Mouse (Mus musculus) hindlimb bud, embryonic 11.5 days (tissue): Measurements from ENCODE around the gene Ints3.

Experiments used
- DNase-seq: peaks from one replicate; pipeline ENCODE4 v3.0.0-alpha.2; 2012; ENCODE audit warnings: low read depth, low spot score; ENCODE audit errors: extremely low spot score

The Ints3 gene

DNA sequence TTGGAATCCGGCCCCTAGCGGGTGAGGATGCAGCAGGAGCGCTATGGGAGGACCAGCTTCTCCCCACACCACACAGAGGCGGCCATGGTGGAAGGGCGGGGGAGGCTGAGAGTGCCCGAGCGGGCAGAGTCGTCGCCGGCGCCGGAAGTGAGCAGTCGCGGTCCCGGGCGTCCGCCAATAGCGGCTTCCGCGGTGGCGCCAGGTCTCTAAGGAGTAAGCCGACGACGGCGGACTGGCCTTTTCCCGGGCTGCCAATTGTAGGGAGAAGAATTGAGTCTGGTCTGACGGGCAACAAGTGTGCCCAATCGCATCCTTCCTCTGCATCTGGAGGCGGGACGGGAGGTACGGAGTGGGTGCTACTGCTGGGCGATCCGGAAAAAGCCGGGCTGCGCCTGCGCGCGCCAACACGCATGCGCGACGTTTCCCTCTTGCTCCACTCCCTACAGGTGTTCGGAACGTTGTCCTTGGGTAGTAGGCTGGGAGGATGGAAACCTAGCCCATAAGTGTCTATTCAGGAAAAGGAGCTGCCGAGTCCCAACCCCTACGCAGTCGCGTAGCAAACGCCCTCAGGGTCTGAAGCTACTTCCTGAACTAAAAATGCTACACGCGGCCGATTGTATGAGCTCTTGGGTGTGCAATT, at the start of gene Ints3:
Gene Ints3 (minus strand): TSS at position 242 of the 640 bp plus-strand sequence.
- DNase-seq = peak; percentile 97

DNA sequence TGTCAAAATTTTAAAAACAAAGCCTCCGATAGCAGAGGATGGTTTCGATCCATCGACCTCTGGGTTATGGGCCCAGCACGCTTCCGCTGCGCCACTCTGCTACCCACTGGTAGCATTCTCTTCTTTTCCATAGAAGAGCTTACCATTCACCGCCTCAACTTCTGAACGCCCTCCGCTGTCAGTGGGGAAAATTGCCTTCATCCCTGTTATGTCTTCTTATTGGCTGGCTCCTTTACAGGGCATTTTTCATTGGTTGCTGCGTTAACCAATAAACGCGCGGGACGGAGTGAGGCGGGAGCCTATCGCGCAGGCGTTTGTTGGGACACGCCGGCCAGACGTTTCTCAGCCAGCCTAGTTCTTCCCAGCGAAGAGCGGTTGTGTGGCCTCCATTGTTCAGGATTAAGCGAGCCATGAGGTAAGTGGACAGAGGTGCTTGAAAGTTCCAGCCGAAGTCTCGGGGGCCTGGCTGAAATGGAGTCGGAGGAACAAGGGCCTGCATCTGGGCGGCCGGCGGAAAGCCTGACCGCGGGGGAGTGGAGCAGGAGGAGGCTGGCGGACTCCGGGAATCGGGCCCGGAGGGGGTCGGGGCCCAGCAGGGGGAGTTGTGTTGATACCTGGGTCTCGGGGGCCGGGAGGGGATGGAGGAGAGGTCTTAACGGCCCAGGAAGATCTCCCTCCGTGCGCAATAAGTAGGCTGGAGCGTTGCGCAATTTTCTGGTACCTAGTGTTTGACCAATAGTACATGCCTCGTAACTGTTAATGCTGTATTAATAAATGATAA, 42.6 kb upstream of the Ints3 start, which contains the start of gene Ilf2:
Gene Ilf2 (plus strand): TSS at position 296 of the 781 bp plus-strand sequence.
- DNase-seq = peak; percentile 99

DNA sequence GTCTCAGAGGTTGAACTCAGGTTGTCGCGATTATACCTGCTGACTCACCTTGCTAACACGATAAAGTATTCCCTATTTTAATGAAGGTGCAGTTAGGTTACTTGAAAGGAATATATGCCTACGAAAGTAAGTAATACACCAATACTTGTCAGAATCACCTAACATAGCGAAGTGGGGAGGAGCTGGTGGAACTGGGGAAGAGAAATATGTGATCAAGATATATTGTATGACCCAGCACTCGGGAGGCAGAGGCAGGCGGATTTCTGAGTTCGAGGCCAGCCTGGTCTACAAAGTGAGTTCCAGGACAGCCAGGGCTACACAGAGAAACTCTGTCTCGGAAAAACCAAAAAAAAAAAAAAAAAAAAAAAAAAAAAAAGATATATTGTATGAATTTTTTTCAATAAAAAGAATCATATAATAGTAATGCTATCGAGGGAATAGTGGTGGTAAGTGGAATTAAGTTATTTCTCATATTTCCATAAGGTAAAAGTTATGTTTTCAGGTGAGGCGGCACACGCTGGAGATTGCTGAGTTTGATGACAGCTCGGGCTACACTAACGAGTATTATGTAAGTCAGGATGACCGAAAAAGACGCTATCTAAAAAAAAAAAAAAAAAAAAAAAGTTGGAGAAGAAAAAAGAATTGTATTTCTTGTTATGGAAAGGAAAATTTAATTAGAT, 41.9 kb upstream of the Ints3 start:
- no peak for DNase-seq

DNA sequence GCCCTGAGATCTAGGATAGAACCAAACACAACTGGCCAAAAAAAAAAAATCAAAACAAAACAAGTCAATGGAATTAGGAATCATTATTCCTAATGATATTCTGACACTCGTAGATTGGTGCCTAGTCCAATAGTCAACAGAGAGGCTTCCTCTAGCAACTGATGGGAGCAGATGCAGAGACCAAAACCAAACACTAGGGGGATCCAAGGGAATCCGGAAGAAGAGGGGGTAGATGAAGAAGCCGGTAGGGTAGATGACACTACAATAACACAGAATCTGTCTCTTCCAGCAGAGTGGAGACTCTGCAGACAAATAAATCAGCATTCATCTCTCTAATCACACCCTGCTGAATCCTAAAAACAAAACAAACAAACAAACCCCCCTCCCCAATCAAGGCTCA, 38.8 kb upstream of the Ints3 start:
- no peak for DNase-seq

DNA sequence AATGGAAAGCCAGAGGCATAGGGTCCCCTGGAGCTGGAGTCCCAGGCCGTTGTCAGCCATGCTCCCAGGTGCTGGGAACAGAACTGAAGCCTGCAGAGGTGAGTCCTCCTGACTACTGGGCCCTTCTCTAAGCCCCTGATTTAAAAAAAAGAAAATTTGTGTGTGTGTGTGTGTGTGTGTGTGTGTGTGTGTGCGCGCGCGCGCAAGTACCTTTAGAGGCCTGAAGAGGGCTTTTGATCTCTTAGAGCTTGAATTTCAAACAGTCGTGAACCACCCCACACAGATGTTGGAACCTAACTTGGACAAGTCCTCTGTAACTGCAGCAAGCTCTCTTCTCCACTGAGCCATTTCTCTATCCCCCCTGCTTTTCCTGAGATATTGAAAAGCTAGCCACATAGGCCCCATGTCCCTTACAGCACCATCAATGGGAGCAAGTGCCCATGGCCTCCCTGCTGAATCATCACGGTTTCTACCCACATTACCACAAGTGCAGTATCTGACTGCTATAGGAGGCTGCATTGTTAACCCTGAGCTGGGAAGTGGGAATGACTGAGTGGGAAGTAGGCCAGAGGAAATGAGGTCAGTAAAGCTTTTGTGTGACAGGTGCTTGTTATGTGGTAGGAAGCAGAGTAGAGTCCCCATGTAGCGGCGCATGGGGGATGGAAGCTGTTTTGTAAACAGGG, 34.3 kb upstream of the Ints3 start:
- DNase-seq = no peak

DNA sequence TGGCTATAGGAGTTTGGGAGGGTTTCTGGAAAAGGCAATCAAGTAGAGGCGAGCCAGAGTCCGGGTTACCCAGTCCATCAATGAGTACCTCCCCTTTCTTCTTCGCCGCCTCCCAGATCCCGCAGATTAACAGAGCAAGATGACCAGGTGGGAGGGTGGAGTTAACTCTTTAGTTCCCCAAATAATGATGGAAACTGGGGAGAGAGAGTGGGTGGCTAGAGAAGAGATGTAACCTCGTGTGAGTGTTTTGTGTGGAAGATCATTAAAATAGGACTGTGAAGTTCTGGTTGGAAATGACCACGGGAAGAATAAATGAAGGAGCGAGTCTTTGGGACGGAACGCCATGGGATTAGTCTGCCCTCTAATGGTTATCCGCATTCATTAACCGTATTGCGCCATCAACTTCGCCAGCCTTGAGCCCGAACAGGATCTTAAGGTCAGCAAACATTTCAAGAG, 32.9 kb upstream of the Ints3 start:
- DNase-seq = no peak

DNA sequence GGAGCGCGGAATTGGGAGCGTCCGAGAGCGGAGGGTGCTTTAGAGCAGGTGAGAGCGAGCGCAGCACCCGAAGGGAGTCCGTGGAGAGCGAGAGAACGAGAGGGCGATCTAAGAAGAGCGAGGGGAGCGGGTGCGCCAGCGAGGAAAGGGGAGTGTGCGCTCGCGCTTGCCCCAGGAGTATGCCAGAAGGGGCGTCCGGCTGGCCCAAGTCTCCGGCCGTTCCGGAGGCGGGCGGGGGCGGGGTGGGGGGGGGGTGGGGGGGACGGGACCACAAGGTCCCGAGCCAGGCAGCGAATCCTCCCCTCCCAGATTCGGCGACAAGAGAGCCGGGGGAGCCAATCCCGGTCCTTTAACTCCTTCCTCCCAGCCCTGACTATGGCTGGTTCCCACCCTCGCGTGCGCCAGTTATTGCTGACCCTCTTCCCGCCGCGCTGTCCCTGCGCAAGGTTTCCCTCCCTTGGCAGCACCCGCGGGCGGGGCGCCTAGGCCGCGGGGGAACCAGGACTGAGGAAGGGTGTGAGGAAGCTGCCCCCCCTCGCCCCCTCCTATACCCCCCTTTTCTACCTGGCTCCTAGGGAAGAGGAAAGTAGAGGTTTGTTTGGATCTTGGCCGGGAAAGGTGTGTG, 32.4 kb upstream of the Ints3 start, which contains the start of gene Npr1:
Gene Npr1 (minus strand): TSS at position 181 of the 625 bp plus-strand sequence.
- DNase-seq = no peak

DNA sequence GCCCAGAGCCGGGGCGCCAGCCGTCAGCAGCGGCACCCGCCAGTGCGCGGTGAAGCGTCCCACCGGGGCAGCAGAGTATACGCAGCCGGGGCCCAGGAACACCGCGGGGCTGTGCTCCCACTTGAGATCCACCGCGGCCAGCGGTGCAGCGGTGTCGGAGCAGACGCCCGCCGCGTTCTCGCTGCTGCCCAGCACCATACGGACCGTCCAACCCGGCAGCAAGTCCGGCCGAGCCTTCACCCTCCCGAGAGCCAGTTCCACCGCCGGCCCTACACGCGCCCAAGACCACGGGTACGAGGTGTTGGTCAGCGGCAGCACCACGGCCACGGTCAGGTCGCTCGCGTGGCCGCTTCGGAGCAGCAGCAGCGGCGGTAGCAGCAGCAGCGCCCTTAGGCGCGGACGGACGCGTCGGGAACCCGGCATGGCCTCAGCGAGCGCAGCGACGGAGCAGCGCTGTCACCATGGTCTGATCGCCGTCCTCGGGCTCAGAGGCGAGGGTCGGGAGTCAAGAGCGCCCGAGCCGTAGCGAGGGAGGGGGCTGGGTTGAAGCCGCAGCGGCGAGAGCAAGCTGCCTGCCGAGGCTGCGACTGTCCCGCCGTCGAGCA, 31.8 kb upstream of the Ints3 start:
- no peak for DNase-seq

DNA sequence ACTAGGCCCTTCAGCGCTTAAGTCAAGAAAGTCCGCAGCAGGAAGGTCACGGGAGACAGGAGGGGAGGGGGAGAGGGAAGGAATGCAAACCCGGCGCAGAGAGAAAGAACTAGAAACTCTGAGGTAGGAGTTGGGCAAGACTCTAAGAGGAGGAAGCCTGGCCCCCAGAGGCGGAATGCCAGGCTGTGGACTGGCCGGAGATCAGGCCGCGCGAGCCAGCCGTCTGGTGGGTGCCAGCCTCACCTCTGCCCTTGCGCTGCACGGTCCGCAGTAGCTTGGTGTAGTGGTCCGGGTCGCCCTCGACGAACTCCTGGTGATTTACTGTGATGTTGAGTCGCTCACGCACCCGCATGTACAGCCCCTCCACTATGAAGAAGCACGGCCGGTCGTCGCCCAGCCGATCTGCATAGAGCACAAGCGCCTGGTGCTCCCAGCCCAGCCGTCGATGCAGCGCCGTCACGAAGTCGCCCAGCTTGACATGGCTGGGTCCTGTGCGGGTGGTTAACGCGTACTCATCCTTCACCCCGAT, 31.2 kb upstream of the Ints3 start:
- DNase-seq = no peak

DNA sequence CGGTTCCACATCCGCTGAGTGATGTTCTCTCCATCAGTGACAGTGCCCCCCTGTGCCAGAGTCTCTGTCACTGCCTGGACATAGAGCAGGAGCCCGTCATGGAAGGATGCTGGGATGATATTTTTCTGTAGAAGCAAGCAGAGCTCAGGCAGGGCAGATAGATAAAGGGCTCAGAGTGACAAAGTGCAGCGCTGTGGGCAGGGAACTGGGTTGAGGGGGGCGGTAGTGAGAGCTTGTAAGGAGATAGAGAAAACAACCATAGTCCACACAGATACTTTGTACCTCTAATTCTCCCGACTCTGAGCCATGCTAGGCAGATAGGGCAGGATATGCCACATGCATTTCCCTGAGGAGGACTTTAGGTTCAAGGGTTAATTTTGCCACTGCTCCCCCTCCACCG, 29.2 kb upstream of the Ints3 start:
- DNase-seq = no peak

DNA sequence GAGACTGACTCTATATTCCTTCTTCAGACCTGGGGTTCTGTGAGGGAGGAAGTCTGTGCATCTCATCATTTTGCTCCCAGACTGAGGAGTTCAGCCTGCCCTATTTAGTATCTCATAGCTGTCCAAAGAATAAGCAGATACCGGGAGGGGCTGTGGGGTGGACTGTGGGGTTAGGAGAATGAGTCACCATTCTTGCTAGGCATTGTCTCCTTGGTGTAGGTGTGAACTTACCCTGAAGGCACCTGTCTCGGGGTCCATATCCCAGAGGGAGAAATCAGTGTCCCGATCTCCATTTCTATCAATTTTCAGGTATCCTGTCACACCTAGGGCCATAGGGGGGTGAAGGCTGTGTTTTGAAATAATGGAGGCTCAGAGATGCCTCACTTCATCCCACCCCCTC, 28.5 kb upstream of the Ints3 start:
- DNase-seq = no peak

DNA sequence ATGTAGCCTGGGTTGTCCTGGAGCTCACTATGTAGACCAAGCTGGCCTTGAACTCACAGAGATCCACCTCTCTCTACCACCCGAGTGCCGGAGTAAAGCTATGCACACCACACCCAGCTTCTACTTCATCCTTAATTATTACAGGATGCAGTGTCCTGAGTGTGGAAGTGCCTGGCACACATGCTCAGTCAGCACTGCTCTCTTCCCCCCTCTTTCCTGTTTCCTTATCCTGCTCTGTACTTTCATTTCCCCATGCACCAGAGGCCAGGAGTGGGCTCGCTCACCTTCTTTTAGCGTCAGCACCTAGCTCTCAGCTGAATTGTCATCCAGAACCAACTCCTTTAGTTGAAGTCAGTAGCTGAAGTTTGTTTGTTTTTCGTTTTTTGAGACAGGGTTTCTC, 26.9 kb upstream of the Ints3 start:
- no peak for DNase-seq

DNA sequence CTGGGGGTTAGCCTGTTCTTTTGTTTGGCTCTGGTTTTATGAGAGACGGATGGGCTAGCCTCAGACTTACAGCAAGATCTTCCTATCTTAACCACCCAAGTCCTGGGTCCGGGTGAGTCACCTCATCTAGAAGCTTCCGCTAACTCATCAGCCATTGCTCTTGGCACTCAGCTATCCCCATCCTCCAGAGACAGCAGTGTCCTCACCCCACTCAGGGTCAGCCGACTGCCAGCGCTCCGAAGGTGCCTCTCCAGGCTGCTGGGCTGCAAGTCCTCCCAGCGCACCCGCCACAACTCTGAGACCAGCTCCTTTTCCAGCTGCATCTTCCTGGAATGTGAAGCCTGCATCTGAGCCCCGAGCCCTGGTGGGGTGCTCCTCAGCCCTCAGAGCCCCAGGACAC, 26.3 kb upstream of the Ints3 start:
- no peak for DNase-seq

DNA sequence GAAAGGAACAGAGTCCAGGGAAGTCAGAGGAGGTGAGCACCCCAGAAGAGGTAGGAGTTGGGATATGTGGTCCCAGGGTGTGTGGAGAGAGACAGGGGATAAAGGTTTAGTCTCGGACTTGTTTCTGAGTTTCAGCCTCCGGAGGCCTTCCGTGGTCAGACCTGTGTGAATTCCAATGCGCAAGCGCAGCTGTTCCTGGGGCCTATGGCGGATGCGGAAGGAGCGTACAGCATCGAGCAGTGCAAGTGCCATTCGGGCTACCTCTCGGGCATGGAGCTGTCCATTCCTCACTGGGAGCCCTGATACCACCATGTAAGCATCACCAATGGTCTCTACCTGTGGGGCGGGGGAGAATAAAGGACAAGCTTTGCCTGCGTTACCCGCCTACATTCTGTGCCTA, 21.5 kb upstream of the Ints3 start:
- no peak for DNase-seq

DNA sequence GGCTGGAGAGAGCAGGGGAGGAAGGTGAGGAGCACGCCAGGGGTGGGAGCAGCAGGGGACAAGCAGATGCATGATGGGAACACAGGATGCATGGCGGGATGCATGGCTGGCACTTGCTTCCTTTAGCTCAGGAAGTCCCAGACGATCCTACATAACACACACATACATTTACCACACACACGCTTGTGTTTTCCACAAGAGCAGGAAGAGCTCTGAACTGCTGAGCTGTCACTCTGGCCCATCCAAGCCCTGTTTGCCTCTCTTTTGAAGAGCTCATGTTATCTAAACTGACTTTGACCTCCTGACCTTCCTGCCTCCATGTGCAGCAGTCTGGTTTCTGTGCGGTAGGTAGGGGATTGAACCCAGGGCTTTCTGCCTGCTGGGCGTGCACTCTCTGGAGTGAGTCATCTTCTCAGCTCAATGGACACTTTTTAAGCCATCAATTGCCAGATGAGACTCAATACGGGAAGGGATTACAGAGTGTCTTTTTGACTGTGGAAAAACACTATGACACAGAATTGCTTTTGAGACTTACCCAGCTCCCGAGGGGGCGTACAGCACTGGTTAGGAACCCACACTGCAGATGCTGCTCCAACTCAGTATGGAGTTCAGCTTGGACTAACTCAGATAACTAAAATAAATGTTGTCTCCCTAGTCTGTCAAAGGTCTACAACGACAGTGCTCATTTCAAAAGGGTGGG, 18.1 kb upstream of the Ints3 start:
- no peak for DNase-seq

DNA sequence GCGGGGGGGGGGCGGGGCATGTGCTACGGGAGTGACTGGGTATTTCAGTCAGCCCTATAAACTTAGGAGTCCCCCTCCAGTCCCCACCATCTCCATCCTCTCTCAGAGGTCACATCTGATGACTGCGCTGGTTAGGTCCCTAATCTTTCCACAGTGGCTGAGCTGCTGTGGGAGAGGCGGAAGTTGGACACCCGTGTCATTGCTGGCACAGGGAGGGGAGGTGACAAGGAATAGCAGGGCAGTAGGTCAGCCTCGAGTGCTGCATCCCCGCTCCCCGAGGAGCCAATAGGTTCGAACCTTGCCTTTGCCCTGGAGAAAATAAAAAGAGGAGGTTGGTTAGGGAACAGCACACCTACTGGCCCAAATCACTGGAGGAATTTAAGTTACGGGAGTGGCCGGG, 17.5 kb upstream of the Ints3 start:
- no peak for DNase-seq

DNA sequence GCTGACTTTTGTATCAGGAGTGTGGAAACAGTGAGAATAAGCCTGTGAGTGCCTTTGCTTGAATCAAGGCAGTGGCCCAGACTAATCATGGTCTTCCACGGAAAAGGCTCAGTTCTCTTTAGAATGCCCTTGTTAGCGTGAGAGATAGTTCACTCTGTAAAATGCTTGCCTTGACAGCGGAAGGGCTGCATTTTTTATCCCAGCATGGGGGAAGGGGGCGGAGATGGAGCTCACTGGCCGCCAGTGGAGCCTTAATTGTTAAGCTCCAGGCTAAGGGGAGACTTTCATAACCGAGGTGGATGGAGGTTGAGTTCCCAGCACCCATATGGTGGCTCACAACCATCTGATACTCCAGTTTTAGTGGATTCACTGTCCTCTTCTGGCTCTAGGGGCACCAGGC, 15.2 kb upstream of the Ints3 start:
- no peak for DNase-seq

DNA sequence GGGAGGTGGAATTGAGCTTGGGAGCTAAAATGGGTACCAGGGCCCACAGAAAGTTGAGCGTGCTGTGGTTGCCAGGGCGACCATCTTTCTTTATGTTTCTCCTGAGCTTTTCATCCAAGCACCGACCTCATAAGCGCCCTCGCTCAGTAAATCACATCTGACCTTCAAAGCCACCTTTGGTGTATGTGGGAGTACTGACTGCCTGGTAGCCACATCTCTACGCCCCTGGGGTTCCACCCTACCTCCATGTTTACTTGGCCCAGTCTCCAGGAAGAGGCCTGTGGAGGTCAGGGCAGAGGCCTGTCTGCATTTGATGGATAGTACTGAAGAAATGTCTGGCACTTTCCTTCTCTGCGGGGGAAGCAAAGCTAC, 13.7 kb upstream of the Ints3 start:
- DNase-seq = no peak

DNA sequence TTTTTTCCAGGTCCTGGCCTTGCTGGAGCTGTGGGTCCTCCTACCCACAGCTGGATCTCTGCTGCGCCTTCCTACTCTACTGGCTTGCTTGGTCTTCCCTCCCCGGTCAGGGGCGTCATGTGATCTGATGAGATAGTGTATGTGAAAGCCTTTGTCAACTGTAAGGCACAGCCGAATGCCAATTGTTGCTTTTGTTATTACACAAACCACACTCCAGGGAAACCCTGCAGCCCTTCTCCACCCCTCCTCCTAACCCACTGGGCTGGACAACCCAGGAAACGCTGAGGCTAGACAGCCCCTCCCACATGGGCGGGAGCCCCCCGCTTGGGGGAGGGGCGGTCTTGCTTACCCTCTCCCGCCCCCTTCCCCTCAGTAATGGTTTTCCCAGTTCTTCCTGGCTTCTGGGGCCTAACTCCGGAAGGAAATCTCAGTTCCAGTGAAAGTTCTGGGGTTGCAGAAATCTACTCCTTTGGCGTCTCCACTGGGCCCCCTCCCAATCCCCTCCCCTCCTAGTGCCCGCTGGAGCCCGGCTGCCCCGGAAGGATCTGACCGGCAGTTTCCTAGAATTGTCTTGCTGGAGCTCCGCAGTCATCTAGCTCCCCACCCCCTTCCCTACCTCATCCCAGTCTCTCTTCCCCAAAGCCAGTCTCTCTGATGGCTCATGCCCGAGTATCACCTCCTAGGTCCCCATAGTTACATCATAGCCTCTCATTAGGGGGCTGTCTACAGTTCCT, 13.1 kb upstream of the Ints3 start:
- peak; percentile 77 for DNase-seq
